Mouse (Mus musculus) cortical plate, adult 2 months (tissue): ENCODE data around the gene Sbk1.

Source experiments
- CTCF ChIP-seq: fragments of 200-500 bp; IDR thresholded peaks from 2 replicates; pipeline ENCODE4 v1.5.1; 2011; ENCODE audit warnings: mild to moderate bottlenecking, control low read depth, low read length; ENCODE audit not compliant: insufficient read depth; ENCODE audit errors: extremely low read depth
- POLR2A ChIP-seq: fragments of 200-500 bp; IDR thresholded peaks from 2 replicates; pipeline ENCODE4 v1.6.1; 2011; ENCODE audit warnings: mild to moderate bottlenecking, low read length, control low read depth; ENCODE audit not compliant: insufficient read depth; ENCODE audit errors: extremely low read depth

DNA sequence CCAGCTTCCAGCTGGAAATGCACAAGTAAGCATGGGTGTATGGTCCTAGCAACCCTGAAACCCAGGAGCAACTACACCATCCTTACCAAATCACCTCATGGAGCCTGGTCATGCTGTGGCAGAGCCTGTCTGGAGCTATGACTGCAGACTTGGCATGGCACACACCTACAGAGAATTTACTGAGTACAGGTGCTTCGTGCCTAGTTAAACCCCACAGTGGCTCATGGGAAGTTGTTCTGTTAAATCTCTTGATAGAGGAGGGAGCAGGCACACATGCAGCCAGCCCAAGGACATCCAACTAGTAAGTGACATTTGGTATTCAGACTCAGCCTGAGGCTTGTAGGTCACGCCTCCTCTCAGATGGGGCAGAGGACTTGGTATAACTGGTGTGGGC is 15.7 kb downstream of the Sbk1 start:
- TF ChIP-seq CTCF: no peak
- no peak for TF ChIP-seq POLR2A
